Mouse (Mus musculus) stomach, adult 2 months (tissue): ENCODE data around the gene Il34. TPM values are rescaled to one million over a fixed set of nuclear protein-coding genes. Genes with fewer than 3 reads are reported as not detected.

ENCODE experiments used
- polyA plus RNA-seq: library from polyadenylated mRNA; depleted of rRNA; stranded (reverse); fragments of >200 nt; gene quantifications from 2 replicates; pipeline ENCODE4 v1.2.3, GENCODE M21; 2012; rRNA removed

Il34 gene
- polyA plus RNA-seq: 8.0 and 10.7 TPM in 2 replicates

GRCm38 (mm10) chr8:110805669-110806068, at the start of gene Il34:
TSS of gene Il34 (minus strand) at chr8:110805924.

GRCm38 (mm10) chr8:110846405-110847170, 40.9 kb upstream of the Il34 start, which contains the start of the genes Cog4 and Sf3b3:
TSS of gene Cog4 (plus strand) at chr8:110846600.
TSS of gene Sf3b3 (minus strand) at chr8:110846787.

GRCm38 (mm10) chr8:110720685-110721598, 84.8 kb downstream of the Il34 start, which contains the start of gene Mtss1l:
TSS of gene Mtss1l (plus strand) at chr8:110721476.

Other genes with a start within 250 kb of the Il34 start
- gene Vac14, start 187.3 kb downstream of the Il34 start, polyA plus RNA-seq: 12.4 and 12.6 TPM in 2 replicates
- 23.2 and 34.6 TPM in 2 replicates for gene Mtss1l, start 84.4 kb downstream of the Il34 start, polyA plus RNA-seq
- gene Cog4, start 40.7 kb upstream of the Il34 start, polyA plus RNA-seq: 8.0 and 9.6 TPM in 2 replicates
- 5.5 and 8.7 TPM in 2 replicates for gene Sf3b3, start 40.9 kb upstream of the Il34 start, polyA plus RNA-seq
- gene Fuk, start 96.6 kb upstream of the Il34 start, polyA plus RNA-seq: 12.2 and 12.8 TPM in 2 replicates
- gene St3gal2, start 114.0 kb upstream of the Il34 start, polyA plus RNA-seq: 6.4 and 10.0 TPM in 2 replicates
- 7.9 and 8.3 TPM in 2 replicates for gene Ddx19a, start 191.9 kb upstream of the Il34 start, polyA plus RNA-seq
- 0.42 and 1.1 TPM in 2 replicates for gene Ddx19b, start 225.8 kb upstream of the Il34 start, polyA plus RNA-seq
- 10.6 and 13.0 TPM in 2 replicates for gene Aars, start 227.2 kb upstream of the Il34 start, polyA plus RNA-seq